Mouse (Mus musculus) bone marrow, adult 2 months (tissue): ENCODE results near the gene Emc10.

Experiments
- CTCF ChIP-seq: fragments of 200-500 bp; IDR thresholded peaks from 2 replicates; pipeline ENCODE4 v1.5.1; 2011; ENCODE audit warnings: low read length, control low read depth; ENCODE audit not compliant: control insufficient read depth, insufficient read depth
- POLR2A ChIP-seq: fragments of 200-500 bp; IDR thresholded peaks from 2 replicates; pipeline ENCODE4 v1.6.1; 2011; ENCODE audit warnings: low read depth, mild to moderate bottlenecking, control low read depth, low read length, borderline replicate concordance; ENCODE audit not compliant: control insufficient read depth

- no peak for TF ChIP-seq POLR2A
- no peak for TF ChIP-seq CTCF
Measured at GRCm38 (mm10) chr7:44453256-44453655, 43.1 kb downstream of the Emc10 start.
